Mouse (Mus musculus) erythroblast, embryonic 14.5 days (primary cell): ENCODE results near the gene Spaca3.

Experiments used
- GATA1 ChIP-seq: IDR thresholded peaks from 2 replicates; pipeline ENCODE4 v1.6.1; 2012; ENCODE audit warnings: low read length, inconsistent platforms, mixed read lengths
- TAL1 ChIP-seq: IDR thresholded peaks from 3 replicates; pipeline ENCODE4 v1.6.1; 2012; ENCODE audit warnings: low read length, inconsistent platforms, mixed read lengths

GRCm38 (mm10) chr11:80835841-80836240, 22.3 kb upstream of the Spaca3 start:
- TF ChIP-seq TAL1 (no peak), GATA1 (no peak)
